Mouse (Mus musculus): Measurements from ENCODE around the gene Rab2b.

Gene Rab2b

GRCm38 (mm10) chr14:52277210-52277609 lies 2.1 kb downstream of the Rab2b start:
- DNase-seq (ENCODE audit: low read depth, low spot score) = no peak

- no peak for DNase-seq (ENCODE audit: low read depth, low spot score)
Measured at GRCm38 (mm10) chr14:52272781-52273180, 6.6 kb downstream of the Rab2b start.

- DNase-seq (ENCODE audit: low read depth, low spot score) = peak; percentile 96
Measured at GRCm38 (mm10) chr14:52257484-52258213, 21.7 kb downstream of the Rab2b start, which contains the start of gene Chd8. TSS of gene Chd8 (minus strand) at chr14:52257780.

- DNase-seq (ENCODE audit: low read depth, low spot score) = peak; percentile 13
Measured at GRCm38 (mm10) chr14:52256311-52257175, 22.8 kb downstream of the Rab2b start.

- no peak for DNase-seq (ENCODE audit: low read depth, low spot score)
Measured at GRCm38 (mm10) chr14:52246129-52246528, 33.2 kb downstream of the Rab2b start.

GRCm38 (mm10) chr14:52244690-52245042 lies 34.7 kb downstream of the Rab2b start:
- DNase-seq (ENCODE audit: low read depth, low spot score) = no peak

GRCm38 (mm10) chr14:52244041-52244689 lies 35.2 kb downstream of the Rab2b start:
- DNase-seq (ENCODE audit: low read depth, low spot score) = peak; percentile 98

- no peak for DNase-seq (ENCODE audit: low read depth, low spot score)
Measured at GRCm38 (mm10) chr14:52236216-52236615, 43.1 kb downstream of the Rab2b start.

- no peak for DNase-seq (ENCODE audit: low read depth, low spot score)
Measured at GRCm38 (mm10) chr14:52235165-52235564, 44.2 kb downstream of the Rab2b start.

GRCm38 (mm10) chr14:52232249-52232648 lies 47.1 kb downstream of the Rab2b start:
- no peak for DNase-seq (ENCODE audit: low read depth, low spot score)

GRCm38 (mm10) chr14:52225972-52226371 lies 53.4 kb downstream of the Rab2b start:
- no peak for DNase-seq (ENCODE audit: low read depth, low spot score)

- no peak for DNase-seq (ENCODE audit: low read depth, low spot score)
Measured at GRCm38 (mm10) chr14:52217261-52217660, 62.1 kb downstream of the Rab2b start.

All from forelimb bud, embryonic 11.5 days (tissue).